Mouse (Mus musculus) CH12.LX (cell line): Measurements from ENCODE around the gene Pus1. TPM values are rescaled to one million over a fixed set of nuclear protein-coding genes. Genes with fewer than 3 reads are reported as not detected.

ENCODE experiments used
- DNase-seq: peaks from one replicate; pipeline ENCODE4 v3.0.0-alpha.2; 2013; ENCODE audit errors: extremely low read depth
- H3K27ac ChIP-seq: 2 replicates; pipeline ENCODE4 v1.5.1; 2012; ENCODE audit warnings: low read depth, mild to moderate bottlenecking, control low read depth, moderate library complexity; ENCODE audit not compliant: insufficient read depth
- H3K27me3 ChIP-seq: replicated peaks from 2 replicates; pipeline ENCODE3; 2012; ENCODE audit warnings: inconsistent platforms
- H3K36me3 ChIP-seq, 2 experiments: replicated peaks in 1 of 2; 2 replicates each; pipeline versions ENCODE3 to v1.6.1; 2012; ENCODE audit warnings: inconsistent platforms in 1 of 2, low read length in 1 of 2, mild to moderate bottlenecking in 1 of 2, mixed read lengths in 1 of 2, moderate library complexity in 1 of 2; ENCODE audit not compliant: control insufficient read depth in 1 of 2, insufficient read depth in 1 of 2
- H3K4me1 ChIP-seq, 2 experiments: 2 replicates each; pipeline ENCODE4 v1.6.1; 2012; ENCODE audit warnings: inconsistent platforms in 1 of 2, moderate library complexity in 1 of 2; ENCODE audit not compliant: insufficient read depth in 2 of 2, control insufficient read depth in 1 of 2
- H3K4me2 ChIP-seq: 2 replicates; pipeline ENCODE4 v1.6.1; 2012; ENCODE audit warnings: low read depth, mild to moderate bottlenecking, control low read depth; ENCODE audit not compliant: poor library complexity, insufficient read depth, severe bottlenecking
- H3K4me3 ChIP-seq, 3 experiments: fragments of 150-350 bp in 1 of 3; sonication (generic) in 1 of 3; replicated peaks in 1 of 3; 2 replicates each; pipeline versions ENCODE3 to v1.5.1; 2011 to 2012; ENCODE audit warnings: low read depth in 2 of 3, low read length in 2 of 3, mild to moderate bottlenecking in 2 of 3, moderate library complexity in 2 of 3, control low read depth in 1 of 3, improper control_type of control experiment in 1 of 3, inconsistent platforms in 1 of 3, mixed read lengths in 1 of 3; ENCODE audit not compliant: poor library complexity in 1 of 3
- H3K79me2 ChIP-seq: replicated peaks from 2 replicates; pipeline ENCODE4 v1.6.1; 2012; ENCODE audit warnings: mild to moderate bottlenecking, moderate library complexity; ENCODE audit not compliant: control insufficient read depth, poor library complexity, insufficient read depth, severe bottlenecking; ENCODE audit errors: extremely low read depth
- H3K9ac ChIP-seq: 2 replicates; pipeline ENCODE4 v1.6.1; 2012; ENCODE audit warnings: low read depth, mild to moderate bottlenecking, control low read depth, moderate library complexity; ENCODE audit not compliant: insufficient read depth
- H3K9me3 ChIP-seq: replicated peaks from 2 replicates; pipeline ENCODE3; 2012; ENCODE audit warnings: low read length, inconsistent platforms, mixed read lengths
- HCFC1 ChIP-seq: IDR thresholded peaks from 2 replicates; pipeline ENCODE4 v1.6.1; 2012; ENCODE audit warnings: low read depth, mild to moderate bottlenecking, inconsistent platforms, low read length, improper control_type of control experiment
- IRF4 ChIP-seq: IDR thresholded peaks from 2 replicates; pipeline ENCODE4 v1.6.1; 2014; ENCODE audit warnings: low read depth, mild to moderate bottlenecking, inconsistent platforms, low read length, improper control_type of control experiment
- JUN ChIP-seq: IDR thresholded peaks from 2 replicates; pipeline ENCODE4 v1.6.1; 2011; ENCODE audit warnings: low read depth, mild to moderate bottlenecking, low read length, improper control_type of control experiment, moderate library complexity; ENCODE audit not compliant: insufficient read depth
- JUND ChIP-seq: conservative IDR thresholded peaks from 2 replicates; pipeline ENCODE4 v1.6.1; 2011; ENCODE audit warnings: low read depth, low read length, improper control_type of control experiment
- MAX ChIP-seq: IDR thresholded peaks from 2 replicates; pipeline ENCODE4 v1.6.1; 2011; ENCODE audit warnings: low read length, improper control_type of control experiment
- MEF2A ChIP-seq: IDR thresholded peaks from 2 replicates; pipeline ENCODE4 v1.6.1; 2014; ENCODE audit warnings: low read depth, mild to moderate bottlenecking, inconsistent platforms, low read length, improper control_type of control experiment, borderline replicate concordance
- MXI1 ChIP-seq: IDR thresholded peaks from 2 replicates; pipeline ENCODE4 v1.6.1; 2011; ENCODE audit warnings: mild to moderate bottlenecking, low read depth, low read length, improper control_type of control experiment
- MYC ChIP-seq: IDR thresholded peaks from 2 replicates; pipeline ENCODE4 v1.6.1; 2011; ENCODE audit warnings: low read depth, mild to moderate bottlenecking, improper control_type of control experiment, low read length
- NELFE ChIP-seq: IDR thresholded peaks from 2 replicates; pipeline ENCODE4 v1.6.1; 2011; ENCODE audit warnings: low read depth, low read length, improper control_type of control experiment
- NRF1 ChIP-seq: IDR thresholded peaks from 2 replicates; pipeline ENCODE4 v1.6.1; 2014; ENCODE audit warnings: low read depth, mild to moderate bottlenecking, inconsistent platforms, low read length, improper control_type of control experiment, moderate library complexity
- PAX5 ChIP-seq: IDR thresholded peaks from 2 replicates; pipeline ENCODE4 v1.6.1; 2012; ENCODE audit warnings: low read length, inconsistent platforms, mixed read lengths
- POLR2A ChIP-seq: IDR thresholded peaks from 2 replicates; pipeline ENCODE4 v1.6.1; 2011; ENCODE audit warnings: low read depth, mild to moderate bottlenecking, improper control_type of control experiment, low read length
- RAD21 ChIP-seq: IDR thresholded peaks from 2 replicates; pipeline ENCODE4 v1.6.1; 2011; ENCODE audit warnings: low read depth, mild to moderate bottlenecking, low read length, improper control_type of control experiment, moderate library complexity
- RCOR1 ChIP-seq: conservative IDR thresholded peaks from 2 replicates; pipeline ENCODE4 v1.6.1; 2012; ENCODE audit warnings: low read depth, mild to moderate bottlenecking, inconsistent platforms, low read length, improper control_type of control experiment
- SIN3A ChIP-seq: IDR thresholded peaks from 2 replicates; pipeline ENCODE4 v1.6.1; 2012; ENCODE audit warnings: low read length, improper control_type of control experiment, inconsistent platforms
- TBP ChIP-seq: conservative IDR thresholded peaks from 2 replicates; pipeline ENCODE4 v1.6.1; 2011; ENCODE audit warnings: low read depth, low read length, improper control_type of control experiment
- TCF12 ChIP-seq: IDR thresholded peaks from 2 replicates; pipeline ENCODE4 v1.6.1; 2014; ENCODE audit warnings: low read depth, mild to moderate bottlenecking, inconsistent platforms, low read length, improper control_type of control experiment
- USF1 ChIP-seq: IDR thresholded peaks from 2 replicates; pipeline ENCODE4 v1.6.1; 2014; ENCODE audit warnings: low read depth, mild to moderate bottlenecking, inconsistent platforms, low read length, improper control_type of control experiment
- USF2 ChIP-seq: conservative IDR thresholded peaks from 2 replicates; pipeline ENCODE4 v1.6.1; 2011; ENCODE audit warnings: low read depth, low read length, improper control_type of control experiment
- ZC3H11A ChIP-seq: IDR thresholded peaks from 2 replicates; pipeline ENCODE4 v1.6.1; 2012; ENCODE audit warnings: low read depth, mild to moderate bottlenecking, inconsistent platforms, low read length, improper control_type of control experiment
- dilution Hi-C: fragments of 300-500 bp; cut with MboI; formaldehyde crosslinking; loops from 2 replicates; pipeline ENCODE4 v1.14.3; 2020; ENCODE audit warnings: low sequenced_read_pairs; ENCODE audit not compliant: extremely low pct_unique_long_range_greater_than_20kb, extremely low pct_ligation_motif_present
- in situ Hi-C: fragments of 300-500 bp; cut with MboI; formaldehyde crosslinking; loops from 3 replicates; pipeline ENCODE4 v1.14.3; 2019; ENCODE audit warnings: low sequenced_read_pairs, low pct_ligation_motif_present, low pct_unique_long_range_greater_than_20kb, mixed read lengths
- polyA plus RNA-seq: library from polyadenylated mRNA; unstranded; fragments of >175 nt; gene quantifications from 2 replicates; pipeline ENCODE4 v1.2.1, GENCODE M21; 2012; ENCODE audit warnings: low read depth; ENCODE audit not compliant: insufficient read length
- total RNA-seq, 2 experiments: library from RNA; depleted of rRNA; stranded (reverse); fragments of 300-350 nt in 1 of 2; fragments of >200 nt in 1 of 2; gene quantifications; 2 replicates each; pipeline ENCODE4 v1.2.3; 2012 to 2014

The Pus1 gene
- total and polyA plus RNA-seq, 3 experiments = 59.1 to 84.6 (median 72.4) TPM

GRCm38 (mm10) chr5:110770031-110770445 lies 10.4 kb downstream of the Pus1 start:
- Histone ChIP-seq H3K4me3 (peak overlapping the region; percentile 89 to 97 (median 92)), H3K27me3 (no peaks in the 10 kb centered on the region), H3K27ac (peak overlapping the region; percentile 92), H3K4me2 (no peak overlapping the region), H3K79me2 (peaks cover 67% of the 10 kb centered on the region), H3K4me1 (peaks cover 6 to 49% of the 10 kb centered on the region in 2 experiments), H3K9ac (peak overlapping the region; percentile 92), H3K36me3 (peaks cover 19 to 54% of the 10 kb centered on the region in 2 experiments), H3K9me3 (no peaks in the 10 kb centered on the region)
- dilution Hi-C loops = no loop called here
- TF ChIP-seq SIN3A = 0 out of 2 replicates have a peak, but pooled peaks have one; percentile 6
- TF ChIP-seq NRF1 = peak; percentile 55
- no peak for TF ChIP-seq USF1
- in situ Hi-C loops = no loop called here
- peak; percentile 34 for DNase-seq

DNA sequence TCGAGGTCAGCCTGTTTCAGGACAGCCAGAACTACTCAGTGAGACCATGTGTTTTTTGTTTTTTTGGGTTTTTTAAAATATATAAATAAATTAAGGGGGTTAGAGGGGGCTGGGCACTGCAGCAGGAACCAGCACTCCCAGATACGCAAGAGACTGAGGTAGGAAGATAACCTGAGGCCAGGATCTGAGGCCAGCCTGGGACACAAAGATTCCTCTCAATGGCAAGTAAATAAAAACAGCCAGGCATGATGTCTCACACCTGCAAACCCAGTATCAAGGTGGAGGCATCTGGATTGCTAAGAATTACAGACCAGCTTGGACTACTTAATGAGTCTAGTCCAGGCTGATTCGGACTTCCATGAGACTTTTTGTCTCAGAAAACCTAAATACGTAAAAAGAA lies 11.2 kb downstream of the Pus1 start:
- peaks cover 11 to 52% of the 10 kb centered on the region in 2 experiments for H3K36me3 ChIP-seq
- DNase-seq = no peak
- no peak for TF ChIP-seq MEF2A
- TF ChIP-seq MXI1 = no peak
- TF ChIP-seq NELFE = no peak
- TF ChIP-seq SIN3A = no peak
- TF ChIP-seq USF2 = no peak
- TF ChIP-seq JUN = no peak
- TF ChIP-seq POLR2A = no peak
- no peak for TF ChIP-seq TCF12
- TF ChIP-seq HCFC1 = no peak
- TF ChIP-seq ZC3H11A = no peak
- TF ChIP-seq MYC = no peak
- TF ChIP-seq MAX = no peak
- no peak for TF ChIP-seq PAX5
- TF ChIP-seq JUND = no peak
- TF ChIP-seq TBP = no peak
- TF ChIP-seq RCOR1 = no peak
- no peak for TF ChIP-seq IRF4
- no peak for TF ChIP-seq RAD21
- H3K9ac ChIP-seq = peak overlapping the region; percentile 92
- dilution Hi-C loops (no loop called here), in situ Hi-C loops (no loop called here)
- no peaks in the 10 kb centered on the region for H3K9me3 ChIP-seq
- peak overlapping the region; percentile 98 for H3K4me2 ChIP-seq
- peak overlapping the region; percentile 89 to 97 (median 92) for H3K4me3 ChIP-seq
- peaks cover 73% of the 10 kb centered on the region for H3K79me2 ChIP-seq
- no peaks in the 10 kb centered on the region for H3K27me3 ChIP-seq
- no peak overlapping the region for H3K27ac ChIP-seq
- H3K4me1 ChIP-seq = peaks cover 3 to 42% of the 10 kb centered on the region in 2 experiments
